Mouse (Mus musculus) C2C12 (cell line): ENCODE data around the gene Txndc5. TPM values are rescaled to one million over a fixed set of nuclear protein-coding genes. Genes with fewer than 3 reads are reported as not detected.

ENCODE experiments used
- H3K27me3 ChIP-seq: one replicate; pipeline ENCODE4 v1.6.1; 2011; ENCODE audit not compliant: control insufficient read depth, insufficient read depth, insufficient read length
- H3K36me3 ChIP-seq: one replicate; pipeline ENCODE4 v1.6.1; 2011; ENCODE audit not compliant: control insufficient read depth, insufficient read depth
- H3K4me3 ChIP-seq: one replicate; pipeline ENCODE4 v1.5.1; 2011; ENCODE audit warnings: mild to moderate bottlenecking, control low read depth; ENCODE audit not compliant: poor library complexity, insufficient read depth, severe bottlenecking
- H3K79me2 ChIP-seq: one replicate; pipeline ENCODE4 v1.6.1; 2011; ENCODE audit not compliant: control insufficient read depth, insufficient read depth
- H3K79me3 ChIP-seq: one replicate; pipeline ENCODE4 v1.6.1; 2011; ENCODE audit warnings: low read depth, control low read depth
- H3ac ChIP-seq: one replicate; pipeline ENCODE3; 2011; ENCODE audit warnings: low read depth; ENCODE audit not compliant: control insufficient read depth, insufficient read length
- CEBPB ChIP-seq: IDR thresholded peaks from one replicate; pipeline ENCODE4 v1.6.1; 2011; ENCODE audit warnings: low read depth, mild to moderate bottlenecking, control low read depth, moderate library complexity
- CTCF ChIP-seq: IDR thresholded peaks from one replicate; pipeline ENCODE4 v1.5.1; 2011; ENCODE audit not compliant: control insufficient read depth, insufficient read depth, insufficient read length
- FOSL1 ChIP-seq: IDR thresholded peaks from one replicate; pipeline ENCODE4 v1.8.0; 2011; ENCODE audit warnings: mild to moderate bottlenecking, low read length; ENCODE audit not compliant: poor library complexity, insufficient read depth, severe bottlenecking
- MAX ChIP-seq: IDR thresholded peaks from one replicate; pipeline ENCODE4 v1.6.1; 2011; ENCODE audit warnings: mild to moderate bottlenecking, control low read depth
- MYOD1 ChIP-seq: IDR thresholded peaks from one replicate; pipeline ENCODE4 v1.6.1; 2011; ENCODE audit warnings: low read depth; ENCODE audit not compliant: control insufficient read depth, insufficient read length
- MYOG ChIP-seq: IDR thresholded peaks from one replicate; pipeline ENCODE4 v1.6.1; 2011; ENCODE audit not compliant: control insufficient read depth, insufficient read length; ENCODE audit errors: extremely low read depth
- USF1 ChIP-seq: IDR thresholded peaks from one replicate; pipeline ENCODE4 v1.6.1; 2011; ENCODE audit warnings: low read depth, mild to moderate bottlenecking, control low read depth, moderate library complexity
- polyA plus RNA-seq: library from polyadenylated mRNA; unstranded; fragments of >200 nt; fragmentation: generic; extraction: Trizol; gene quantifications from one replicate; pipeline ENCODE4 v1.2.1, GENCODE M21; 2012; ENCODE audit warnings: missing spikeins

Gene Txndc5
- polyA plus RNA-seq, 1 experiment = 225 TPM

- H3K27me3 ChIP-seq = no peaks in the 10 kb centered on the region
- H3K36me3 ChIP-seq = peaks cover 68% of the 10 kb centered on the region
- no peak for TF ChIP-seq MYOG
- no peak for TF ChIP-seq MYOD1
- no peak for TF ChIP-seq USF1
- no peak for TF ChIP-seq MAX
- TF ChIP-seq CTCF = no peak
- no peak for TF ChIP-seq CEBPB
- TF ChIP-seq FOSL1 = no peak
- no peak overlapping the region for H3ac ChIP-seq
- H3K79me2 ChIP-seq = no peaks in the 10 kb centered on the region
- H3K79me3 ChIP-seq = no peaks in the 10 kb centered on the region
- H3K4me3 ChIP-seq = no peak overlapping the region
These were observed 25.3 kb downstream of the Txndc5 start for GRCm38 (mm10) chr13:38503137-38503849.

- no peak overlapping the region for H3ac ChIP-seq
- no peaks in the 10 kb centered on the region for H3K79me3 ChIP-seq
- no peaks in the 10 kb centered on the region for H3K27me3 ChIP-seq
- TF ChIP-seq CTCF (no peak), MYOG (no peak), FOSL1 (no peak), USF1 (no peak), MYOD1 (no peak), MAX (no peak), CEBPB (no peak)
- peaks cover 51% of the 10 kb centered on the region for H3K36me3 ChIP-seq
- no peak overlapping the region for H3K4me3 ChIP-seq
- H3K79me2 ChIP-seq = no peaks in the 10 kb centered on the region
These were observed 27.3 kb downstream of the Txndc5 start for GRCm38 (mm10) chr13:38501314-38501713.

- Histone ChIP-seq H3K27me3 (peaks cover 5% of the 10 kb centered on the region), H3K79me3 (no peaks in the 10 kb centered on the region), H3ac (no peak overlapping the region), H3K79me2 (no peaks in the 10 kb centered on the region), H3K4me3 (no peak overlapping the region), H3K36me3 (peaks cover 17% of the 10 kb centered on the region)
- no peak for TF ChIP-seq USF1
- no peak for TF ChIP-seq FOSL1
- no peak for TF ChIP-seq CTCF
- TF ChIP-seq MYOD1 = no peak
- no peak for TF ChIP-seq MYOG
- TF ChIP-seq CEBPB = no peak
- TF ChIP-seq MAX = no peak
These were observed 31.9 kb downstream of the Txndc5 start for GRCm38 (mm10) chr13:38496715-38497114.

GRCm38 (mm10) chr13:38486767-38487166 is 41.9 kb downstream of the Txndc5 start:
- no peaks in the 10 kb centered on the region for H3K79me3 ChIP-seq
- H3ac ChIP-seq = no peak overlapping the region
- peaks cover 4% of the 10 kb centered on the region for H3K27me3 ChIP-seq
- H3K4me3 ChIP-seq = no peak overlapping the region
- no peaks in the 10 kb centered on the region for H3K79me2 ChIP-seq
- H3K36me3 ChIP-seq = no peaks in the 10 kb centered on the region
- no peak for TF ChIP-seq USF1
- TF ChIP-seq MYOD1 = no peak
- no peak for TF ChIP-seq CTCF
- TF ChIP-seq MAX = no peak
- TF ChIP-seq MYOG = no peak
- no peak for TF ChIP-seq FOSL1
- no peak for TF ChIP-seq CEBPB

- no peak for TF ChIP-seq USF1
- TF ChIP-seq MYOD1 = no peak
- no peak for TF ChIP-seq MYOG
- TF ChIP-seq CEBPB = no peak
- TF ChIP-seq FOSL1 = no peak
- no peak for TF ChIP-seq CTCF
- no peak for TF ChIP-seq MAX
- H3K27me3 ChIP-seq = peaks cover 7% of the 10 kb centered on the region
- no peaks in the 10 kb centered on the region for H3K79me3 ChIP-seq
These were observed 43.9 kb downstream of the Txndc5 start for GRCm38 (mm10) chr13:38484701-38485100.

More at GRCm38 (mm10) chr13:38484701-38485100, 43.9 kb downstream of the Txndc5 start:
- H3K36me3 ChIP-seq = no peaks in the 10 kb centered on the region
- no peaks in the 10 kb centered on the region for H3K79me2 ChIP-seq
- no peak overlapping the region for H3ac ChIP-seq
- H3K4me3 ChIP-seq = no peak overlapping the region
